Mouse (Mus musculus) testis, adult 2 months (tissue): Measurements from ENCODE around the gene P4hb. TPM values are rescaled to one million over a fixed set of nuclear protein-coding genes. Genes with fewer than 3 reads are reported as not detected.
"Not testable (repeated sequence)": the region's sequence is repeated elsewhere in the genome, so short reads cannot be mapped to it uniquely, and the experiment has no call there.

Source experiments
- H3K27ac ChIP-seq: fragments of 200-500 bp; 2 replicates; pipeline ENCODE4 v1.5.1; 2012; ENCODE audit warnings: low read depth, low read length; ENCODE audit not compliant: control insufficient read depth, insufficient read depth
- H3K27me3 ChIP-seq: fragments of 200-500 bp; 2 replicates; pipeline ENCODE4 v1.6.1; 2012; ENCODE audit warnings: mild to moderate bottlenecking, low read length, moderate library complexity; ENCODE audit not compliant: control insufficient read depth, insufficient read depth
- H3K36me3 ChIP-seq: fragments of 200-500 bp; 2 replicates; pipeline ENCODE4 v1.6.1; 2012; ENCODE audit warnings: mild to moderate bottlenecking, low read length; ENCODE audit not compliant: control insufficient read depth, insufficient read depth
- H3K4me1 ChIP-seq: fragments of 200-500 bp; 2 replicates; pipeline ENCODE4 v1.6.1; 2012; ENCODE audit warnings: low read length; ENCODE audit not compliant: control insufficient read depth, insufficient read depth
- H3K4me3 ChIP-seq: fragments of 200-500 bp; 2 replicates; pipeline ENCODE4 v1.5.1; 2012; ENCODE audit warnings: low read depth, mild to moderate bottlenecking, low read length, moderate library complexity, mixed read lengths; ENCODE audit not compliant: control insufficient read depth
- CTCF ChIP-seq: fragments of 200-500 bp; IDR thresholded peaks from 2 replicates; pipeline ENCODE4 v1.5.1; 2012; ENCODE audit warnings: low read depth, mild to moderate bottlenecking, inconsistent platforms, low read length, moderate library complexity; ENCODE audit not compliant: control insufficient read depth, insufficient read depth, insufficient replicate concordance
- POLR2A ChIP-seq: fragments of 200-500 bp; IDR thresholded peaks from 2 replicates; pipeline ENCODE4 v1.6.1; 2012; ENCODE audit warnings: low read depth, mild to moderate bottlenecking, inconsistent platforms, low read length, moderate library complexity; ENCODE audit not compliant: control insufficient read depth
- polyA plus RNA-seq: library from polyadenylated mRNA; depleted of rRNA; stranded (reverse); fragments of >200 nt; gene quantifications from 2 replicates; pipeline ENCODE4 v1.2.3, GENCODE M21; 2012

The P4hb gene
- polyA plus RNA-seq, 1 experiment, result 55.1 TPM

DNA sequence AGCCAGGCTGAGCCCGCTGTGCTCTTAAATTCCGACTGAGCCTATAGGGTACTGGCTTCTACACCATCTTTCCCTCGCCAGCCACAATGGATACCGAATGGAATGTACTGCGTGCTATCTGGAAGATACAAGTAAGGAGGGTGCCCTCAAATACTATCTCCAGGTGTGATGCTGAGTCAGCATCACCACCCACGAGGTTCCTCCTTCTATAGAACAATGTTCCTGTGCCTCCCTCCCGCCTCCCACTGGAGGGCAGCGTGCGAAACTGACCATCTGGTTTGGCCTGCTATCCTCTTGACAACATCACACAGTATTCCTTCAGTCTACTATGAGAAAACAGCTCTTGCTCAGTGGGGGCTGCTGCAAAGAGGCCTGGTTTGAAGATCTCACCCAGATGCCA lies 7.9 kb downstream of the P4hb start:
- Histone ChIP-seq H3K27me3 (no peaks in the 10 kb centered on the region), H3K27ac (no peak overlapping the region), H3K36me3 (peaks cover 4% of the 10 kb centered on the region), H3K4me3 (no peak overlapping the region), H3K4me1 (no peaks in the 10 kb centered on the region)
- TF ChIP-seq CTCF, result no peak
- no peak for TF ChIP-seq POLR2A

GRCm38 (mm10) chr11:120562949-120563348 lies 10.1 kb downstream of the P4hb start:
- Histone ChIP-seq H3K27me3 (no peaks in the 10 kb centered on the region), H3K27ac (no peak overlapping the region), H3K4me1 (no peaks in the 10 kb centered on the region), H3K4me3 (no peak overlapping the region), H3K36me3 (peaks cover 4% of the 10 kb centered on the region)
- TF ChIP-seq POLR2A (no peak), CTCF (no peak)

DNA sequence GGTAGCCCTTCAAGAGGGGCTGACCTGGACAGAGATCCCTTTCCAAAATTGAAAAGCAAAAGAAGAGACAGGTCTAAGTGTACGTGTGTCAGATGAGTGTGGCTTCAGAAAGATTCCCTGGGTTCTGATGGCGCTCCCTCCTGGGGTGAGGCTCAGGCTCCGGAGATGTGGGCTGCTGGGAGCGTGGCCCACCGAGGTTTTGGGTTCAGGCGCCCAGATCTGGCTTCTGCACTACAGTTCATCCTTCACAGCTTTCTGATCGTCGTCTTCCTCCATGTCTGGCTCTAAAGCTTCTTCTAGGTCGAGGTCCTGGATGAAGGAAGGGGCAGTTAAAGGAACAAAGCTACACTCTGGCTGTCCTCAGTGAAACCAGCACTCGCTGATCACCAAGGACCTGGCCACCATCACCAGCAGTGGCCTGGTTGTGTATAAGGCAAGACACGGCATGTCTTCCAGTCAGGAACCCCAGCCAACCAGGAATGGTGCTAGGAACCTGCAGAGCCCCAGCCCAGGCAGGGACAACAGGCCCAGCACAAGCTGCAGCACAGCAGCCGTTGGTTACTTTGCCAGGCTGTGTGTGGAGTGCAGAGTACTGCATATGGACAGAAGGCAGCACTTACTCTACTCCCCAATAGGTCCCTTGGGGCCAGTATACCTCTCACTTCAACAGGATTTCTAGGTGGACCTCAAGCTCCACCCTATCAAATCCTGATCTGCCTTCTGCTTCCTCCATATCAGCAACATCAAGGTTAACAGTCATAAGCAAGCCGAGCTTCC lies 11.9 kb downstream of the P4hb start:
- Histone ChIP-seq H3K36me3 (peaks cover 4% of the 10 kb centered on the region), H3K27me3 (no peaks in the 10 kb centered on the region), H3K27ac (no peak overlapping the region), H3K4me1 (no peaks in the 10 kb centered on the region), H3K4me3 (no peak overlapping the region)
- TF ChIP-seq POLR2A (no peak), CTCF (no peak)

DNA sequence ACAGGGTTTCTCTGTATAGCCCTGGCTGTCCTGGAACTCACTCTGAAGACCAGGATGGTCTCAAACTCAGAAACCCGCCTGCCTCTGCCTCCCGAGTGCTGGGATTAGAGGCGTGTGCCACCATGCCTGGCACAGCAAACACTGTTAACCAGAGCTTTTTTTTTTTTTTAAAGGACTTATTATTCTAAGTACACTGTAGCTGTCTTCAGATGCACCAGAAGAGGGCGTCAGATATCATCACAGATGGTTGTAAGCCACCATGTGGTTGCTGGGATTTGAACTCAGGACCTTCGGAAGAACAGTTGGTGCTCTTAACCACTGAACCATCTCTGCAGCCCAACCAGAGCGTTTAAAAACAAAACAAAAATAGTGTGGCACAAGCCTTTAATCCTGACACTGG lies 14.2 kb downstream of the P4hb start:
- not testable (repeated sequence) for H3K27ac ChIP-seq, H3K4me3 ChIP-seq, H3K4me1 ChIP-seq, H3K27me3 ChIP-seq, H3K36me3 ChIP-seq

DNA sequence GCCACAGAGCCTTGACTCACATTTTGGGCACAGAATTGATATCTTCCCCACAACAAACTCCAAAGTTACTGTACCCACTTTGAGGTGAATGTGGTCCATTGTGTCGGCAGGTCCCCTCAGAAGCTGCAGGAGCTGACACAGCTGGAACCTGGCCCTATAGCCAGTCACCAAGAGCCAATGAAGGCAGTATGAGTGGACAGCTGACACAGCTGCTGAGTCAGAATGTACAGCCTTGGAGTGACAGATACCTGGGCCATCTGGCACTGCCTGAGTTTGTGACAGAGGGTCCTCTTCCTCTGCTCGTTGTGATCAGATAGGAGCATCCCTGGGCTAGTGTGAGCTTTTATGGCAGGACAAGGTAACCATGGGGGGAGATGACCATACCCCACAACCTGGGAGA lies 17.8 kb downstream of the P4hb start:
- Histone ChIP-seq H3K36me3 (no peaks in the 10 kb centered on the region), H3K27ac (no peak overlapping the region)
- TF ChIP-seq POLR2A (no peak), CTCF (no peak)

DNA sequence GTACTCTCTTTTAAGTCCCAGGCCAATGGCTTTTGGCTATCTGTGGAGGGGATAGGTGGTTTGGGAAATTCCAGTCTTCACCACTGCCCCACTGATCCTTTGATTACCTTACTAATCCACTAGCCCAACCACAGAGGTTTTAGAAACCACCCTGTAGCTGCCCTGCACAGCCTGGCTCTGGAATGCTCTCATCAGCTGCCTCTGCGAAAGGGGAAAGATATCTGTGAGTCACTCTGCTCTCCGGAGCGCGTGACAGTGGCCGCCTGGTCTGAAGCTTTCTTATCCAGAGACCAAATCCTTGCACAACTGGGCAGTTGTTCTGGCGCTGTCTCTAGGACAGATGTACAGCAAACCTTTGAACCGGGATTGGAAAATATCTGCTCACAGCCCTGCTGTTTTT lies 18.2 kb downstream of the P4hb start:
- Histone ChIP-seq H3K27me3 (no peaks in the 10 kb centered on the region), H3K27ac (no peak overlapping the region), H3K4me1 (peaks cover 7% of the 10 kb centered on the region), H3K4me3 (no peak overlapping the region), H3K36me3 (no peaks in the 10 kb centered on the region)
- TF ChIP-seq POLR2A (no peak), CTCF (no peak)

More for the DNA sequence above, 17.8 kb downstream of the P4hb start:
- H3K4me1 ChIP-seq, result peaks cover 4% of the 10 kb centered on the region; the same call in 1 of the 2 replicates
- no peak overlapping the region for H3K4me3 ChIP-seq
- no peaks in the 10 kb centered on the region for H3K27me3 ChIP-seq

DNA sequence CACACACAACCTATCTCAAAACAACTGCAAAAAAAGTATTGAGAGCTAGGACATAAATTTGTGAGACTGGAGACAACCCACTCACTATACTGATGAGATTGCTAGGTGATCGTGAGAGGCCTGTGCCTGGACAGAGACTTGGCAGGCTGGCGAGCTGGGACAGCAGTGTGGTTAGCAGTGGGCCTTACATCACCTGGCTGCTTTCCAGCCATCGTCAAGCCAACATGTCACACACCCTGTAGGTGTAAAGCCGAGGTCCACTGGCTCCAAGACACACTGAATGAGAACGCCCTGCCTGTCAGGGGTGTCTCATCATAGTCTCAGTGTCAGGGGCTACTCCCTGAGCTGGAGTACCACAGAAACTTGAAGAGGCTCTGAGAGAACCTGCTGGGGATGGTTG lies 20.3 kb downstream of the P4hb start:
- Histone ChIP-seq H3K4me1 (peaks cover 14% of the 10 kb centered on the region), H3K4me3 (no peak overlapping the region), H3K27ac (no peak overlapping the region), H3K36me3 (no peaks in the 10 kb centered on the region), H3K27me3 (no peaks in the 10 kb centered on the region)
- TF ChIP-seq POLR2A, result no peak
- TF ChIP-seq CTCF, result no peak
